Mouse (Mus musculus) lung, postnatal 36 days (tissue): Measurements from ENCODE around the gene Mup10.
"Not testable (repeated sequence)": the region's sequence is repeated elsewhere in the genome, so short reads cannot be mapped to it uniquely, and the experiment has no call there.

ENCODE experiments used
- DNase-seq: peaks from one replicate; pipeline ENCODE4 v3.0.0; 2022; ENCODE audit warnings: mixed read lengths

The Mup10 gene

GRCm38 (mm10) chr4:60582099-60582498 lies at the start of gene Mup10:
Mup10 (minus strand) TSS chr4:60582199.
- not testable (repeated sequence) for DNase-seq
